Mouse (Mus musculus): ENCODE results near the gene Shisa8. TPM values are rescaled to one million over a fixed set of nuclear protein-coding genes. Genes with fewer than 3 reads are reported as not detected.

Shisa8 gene
- polyA plus RNA-seq, 1 experiment, result not detected

DNA sequence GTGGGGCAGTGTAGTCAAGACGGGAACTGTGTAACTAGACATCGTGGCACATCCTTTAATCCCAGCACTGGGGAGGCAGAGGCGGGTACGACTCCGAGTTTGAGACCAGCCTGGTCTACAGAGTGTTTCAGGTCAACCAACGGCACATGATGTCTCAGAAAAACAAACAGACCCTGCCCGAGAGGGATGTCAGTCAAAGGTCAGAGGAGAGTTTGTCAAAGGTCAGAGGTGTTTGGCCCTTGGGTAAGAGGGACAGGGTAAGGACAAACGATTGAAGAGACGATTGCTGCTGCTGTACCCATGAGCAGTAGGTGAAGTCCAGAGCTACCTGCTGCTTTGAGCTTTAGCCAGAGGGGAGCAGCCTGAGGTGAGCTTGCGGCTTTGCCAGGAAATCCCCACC lies 29.0 kb downstream of the Shisa8 start:
- Histone ChIP-seq H3K4me3 (ENCODE audit: insufficient read depth, low read length) (no peak overlapping the region), H3K4me1 (ENCODE audit: control insufficient read depth, insufficient read depth, low read length) (no peaks in the 10 kb centered on the region), H3K27ac (ENCODE audit: insufficient read depth, low read length) (no peak overlapping the region)
- TF ChIP-seq POLR2A (IDR thresholded peaks at IDR 0.05; ENCODE audit: low read depth, low read length), result no peak
- TF ChIP-seq CTCF (IDR thresholded peaks at IDR 0.05; ENCODE audit: borderline replicate concordance, insufficient read depth, low read length), result no peak

DNA sequence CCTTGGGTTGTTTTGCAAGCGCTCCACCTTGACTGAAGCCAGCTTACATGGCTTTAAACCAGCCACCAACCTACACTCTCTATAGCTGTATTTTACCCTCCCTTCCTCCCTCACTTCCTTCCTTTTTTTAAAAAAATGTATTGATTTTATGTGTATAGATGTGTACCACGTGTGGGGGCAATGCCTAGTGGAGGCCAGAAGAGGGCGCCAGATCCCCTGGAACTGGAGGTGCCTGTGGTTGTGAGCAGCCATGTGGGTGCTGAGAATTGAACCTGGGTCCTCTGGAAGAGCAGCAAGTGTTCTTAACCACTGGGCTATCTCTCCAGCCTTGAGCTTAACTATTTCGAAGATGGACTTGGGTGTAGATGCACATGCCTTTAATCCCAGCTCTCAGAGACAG lies 30.3 kb downstream of the Shisa8 start:
- no peak overlapping the region for H3K27ac ChIP-seq (ENCODE audit: insufficient read depth, low read length)
- H3K4me3 ChIP-seq (ENCODE audit: insufficient read depth, low read length), result no peak overlapping the region
- TF ChIP-seq CTCF (IDR thresholded peaks at IDR 0.05; ENCODE audit: borderline replicate concordance, insufficient read depth, low read length), result peak; percentile 22; the same call in 1 of the 2 replicates
- no peak for TF ChIP-seq POLR2A (IDR thresholded peaks at IDR 0.05; ENCODE audit: low read depth, low read length)
- H3K4me1 ChIP-seq (ENCODE audit: control insufficient read depth, insufficient read depth, low read length), result no peaks in the 10 kb centered on the region

DNA sequence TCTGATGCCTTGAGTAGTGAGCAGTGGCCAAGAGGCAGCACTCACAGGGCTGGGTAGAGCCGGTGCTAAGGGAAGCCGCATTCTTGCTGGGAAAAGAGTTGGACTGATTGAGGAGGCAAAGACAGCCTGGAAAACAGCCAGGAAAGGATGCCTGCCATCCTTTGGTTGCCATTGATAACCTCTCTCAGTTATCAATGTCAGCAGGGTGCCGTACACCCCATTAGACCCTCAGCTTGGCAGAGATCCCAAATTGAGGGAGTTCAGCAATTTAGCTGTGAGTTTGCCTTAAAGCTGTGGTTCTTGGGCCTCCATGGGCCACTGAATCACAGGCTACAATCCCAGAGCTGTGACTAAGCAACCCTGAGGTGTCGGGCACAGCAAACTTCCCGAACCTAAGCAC lies 31.5 kb downstream of the Shisa8 start:
- H3K27ac ChIP-seq (ENCODE audit: insufficient read depth, low read length), result no peak overlapping the region
- H3K4me3 ChIP-seq (ENCODE audit: insufficient read depth, low read length), result no peak overlapping the region
- H3K4me1 ChIP-seq (ENCODE audit: control insufficient read depth, insufficient read depth, low read length), result no peaks in the 10 kb centered on the region
- TF ChIP-seq CTCF (IDR thresholded peaks at IDR 0.05; ENCODE audit: borderline replicate concordance, insufficient read depth, low read length) (no peak), POLR2A (IDR thresholded peaks at IDR 0.05; ENCODE audit: low read depth, low read length) (no peak)

DNA sequence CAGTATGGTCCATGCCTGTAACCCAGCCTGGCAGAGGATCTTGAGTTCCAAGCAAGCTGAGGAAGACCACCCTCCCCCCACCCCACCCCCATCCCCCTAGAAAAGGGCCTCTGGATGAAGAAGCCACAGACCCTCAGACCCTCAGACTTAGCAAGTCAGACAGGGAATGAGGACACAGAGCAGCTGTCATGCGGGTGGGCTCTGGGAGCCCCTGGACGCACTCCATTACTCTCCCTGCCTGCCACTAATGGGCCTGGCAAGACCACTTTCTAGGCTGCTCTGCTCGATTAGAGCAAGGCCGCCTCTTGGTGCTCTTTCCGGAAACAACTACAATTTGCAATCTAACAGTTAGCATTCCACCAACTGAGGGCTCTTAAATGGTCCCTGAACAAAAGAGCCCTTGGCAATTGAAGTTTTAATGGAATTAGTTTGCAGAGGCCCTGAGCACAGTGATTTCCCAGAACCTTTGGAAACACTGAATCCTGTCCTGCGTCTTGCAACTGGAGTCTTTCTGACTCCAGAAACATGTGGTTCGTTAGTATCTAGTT lies 34.8 kb downstream of the Shisa8 start:
- no peak overlapping the region for H3K27ac ChIP-seq (ENCODE audit: insufficient read depth, low read length)
- H3K4me3 ChIP-seq (ENCODE audit: insufficient read depth, low read length), result no peak overlapping the region
- H3K4me1 ChIP-seq (ENCODE audit: control insufficient read depth, insufficient read depth, low read length), result no peaks in the 10 kb centered on the region
- TF ChIP-seq POLR2A (IDR thresholded peaks at IDR 0.05; ENCODE audit: low read depth, low read length) (no peak), CTCF (IDR thresholded peaks at IDR 0.05; ENCODE audit: borderline replicate concordance, insufficient read depth, low read length) (no peak)

DNA sequence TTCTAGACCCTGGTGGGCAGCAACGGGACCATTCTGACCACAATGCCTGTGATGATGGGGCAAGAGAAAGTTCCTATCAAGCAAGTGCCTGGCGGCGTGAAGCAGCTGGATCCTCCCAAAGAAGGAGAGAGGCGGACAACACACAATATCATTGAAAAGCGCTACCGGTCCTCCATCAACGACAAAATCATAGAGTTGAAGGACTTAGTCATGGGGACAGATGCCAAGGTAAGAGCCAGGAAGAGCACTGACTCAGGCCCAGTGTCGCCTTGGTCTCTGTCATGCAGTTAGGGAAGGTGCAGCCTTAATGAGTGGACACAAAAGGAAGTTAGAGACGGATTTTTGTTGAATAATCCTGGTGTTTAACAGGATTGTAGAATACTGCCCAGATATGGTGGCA lies 37.5 kb downstream of the Shisa8 start:
- no peak overlapping the region for H3K4me3 ChIP-seq (ENCODE audit: insufficient read depth, low read length)
- H3K4me1 ChIP-seq (ENCODE audit: control insufficient read depth, insufficient read depth, low read length), result no peaks in the 10 kb centered on the region
- TF ChIP-seq CTCF (IDR thresholded peaks at IDR 0.05; ENCODE audit: borderline replicate concordance, insufficient read depth, low read length) (no peak), POLR2A (IDR thresholded peaks at IDR 0.05; ENCODE audit: low read depth, low read length) (no peak)
- no peak overlapping the region for H3K27ac ChIP-seq (ENCODE audit: insufficient read depth, low read length)

DNA sequence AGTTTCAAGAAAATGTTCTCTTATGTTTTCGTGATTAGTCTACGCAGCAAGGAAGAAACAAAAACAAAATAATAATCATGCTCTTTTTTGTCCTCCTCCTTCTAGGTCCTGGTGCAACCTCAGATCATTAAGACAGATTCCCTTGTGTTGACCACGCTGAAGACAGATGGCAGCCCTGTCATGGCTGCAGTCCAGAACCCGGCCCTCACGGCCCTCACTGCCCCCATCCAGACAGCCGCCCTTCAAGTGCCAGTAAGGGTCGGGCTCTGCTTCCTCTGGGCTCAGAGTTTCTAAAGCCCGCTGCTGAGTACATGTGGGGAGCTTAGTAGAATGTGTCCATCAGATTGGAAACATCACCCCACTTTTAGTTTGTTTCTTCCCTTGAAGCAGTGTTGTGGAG lies 40.0 kb downstream of the Shisa8 start:
- no peak for TF ChIP-seq CTCF (IDR thresholded peaks at IDR 0.05; ENCODE audit: borderline replicate concordance, insufficient read depth, low read length)
- no peak for TF ChIP-seq POLR2A (IDR thresholded peaks at IDR 0.05; ENCODE audit: low read depth, low read length)

DNA sequence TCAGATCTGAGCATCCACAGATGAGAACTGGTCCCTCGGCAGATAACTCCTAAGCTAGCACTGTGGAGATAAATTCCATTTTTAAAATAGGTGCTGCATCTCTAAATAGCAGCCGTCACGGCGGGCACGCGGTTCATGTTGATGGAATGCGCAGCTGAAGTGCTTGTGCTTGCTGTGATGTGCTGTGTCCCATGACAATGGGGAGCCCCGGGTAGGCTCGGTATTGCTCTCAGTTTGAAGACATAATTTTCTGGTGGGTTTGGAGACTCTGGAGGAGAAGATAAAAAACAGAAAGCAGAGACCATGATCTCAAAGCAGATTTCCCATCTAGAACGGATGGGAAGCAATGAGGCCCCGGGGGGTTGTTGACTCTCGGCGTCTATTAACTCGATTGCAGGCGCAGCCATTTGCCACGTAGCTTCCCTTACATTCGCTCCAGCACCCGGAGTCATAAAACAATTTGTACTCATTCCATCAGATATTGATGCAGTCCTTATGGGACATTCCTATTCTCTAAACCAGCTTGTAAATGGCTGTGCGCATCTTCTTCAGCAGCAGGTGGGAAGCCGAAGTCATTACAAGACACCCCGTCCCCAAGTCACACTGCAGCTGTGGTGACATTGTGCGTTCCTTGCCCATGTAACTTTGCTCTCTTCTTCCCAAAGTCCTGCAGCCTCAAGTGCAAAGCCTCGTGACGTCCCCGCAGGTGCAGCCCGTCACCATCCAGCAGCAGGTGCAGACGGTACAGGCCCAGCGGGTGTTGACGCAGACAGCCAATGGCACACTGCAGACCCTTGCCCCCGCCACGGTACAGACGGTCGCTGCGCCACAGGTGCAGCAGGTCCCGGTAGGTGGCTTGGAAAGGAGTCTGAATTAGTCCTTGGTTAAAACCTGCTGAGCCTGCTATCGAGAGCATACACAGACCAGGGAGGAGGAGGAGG lies 41.9 kb downstream of the Shisa8 start:
- Histone ChIP-seq H3K4me3 (ENCODE audit: insufficient read depth, low read length) (no peak overlapping the region), H3K4me1 (ENCODE audit: control insufficient read depth, insufficient read depth, low read length) (peaks cover 4% of the 10 kb centered on the region), H3K27ac (ENCODE audit: insufficient read depth, low read length) (no peak overlapping the region)
- TF ChIP-seq CTCF (IDR thresholded peaks at IDR 0.05; ENCODE audit: borderline replicate concordance, insufficient read depth, low read length) (no peak), POLR2A (IDR thresholded peaks at IDR 0.05; ENCODE audit: low read depth, low read length) (no peak)

More for the DNA sequence above, 40.0 kb downstream of the Shisa8 start:
- H3K4me3 ChIP-seq (ENCODE audit: insufficient read depth, low read length), result no peak overlapping the region
- no peak overlapping the region for H3K27ac ChIP-seq (ENCODE audit: insufficient read depth, low read length)
- H3K4me1 ChIP-seq (ENCODE audit: control insufficient read depth, insufficient read depth, low read length), result no peaks in the 10 kb centered on the region

DNA sequence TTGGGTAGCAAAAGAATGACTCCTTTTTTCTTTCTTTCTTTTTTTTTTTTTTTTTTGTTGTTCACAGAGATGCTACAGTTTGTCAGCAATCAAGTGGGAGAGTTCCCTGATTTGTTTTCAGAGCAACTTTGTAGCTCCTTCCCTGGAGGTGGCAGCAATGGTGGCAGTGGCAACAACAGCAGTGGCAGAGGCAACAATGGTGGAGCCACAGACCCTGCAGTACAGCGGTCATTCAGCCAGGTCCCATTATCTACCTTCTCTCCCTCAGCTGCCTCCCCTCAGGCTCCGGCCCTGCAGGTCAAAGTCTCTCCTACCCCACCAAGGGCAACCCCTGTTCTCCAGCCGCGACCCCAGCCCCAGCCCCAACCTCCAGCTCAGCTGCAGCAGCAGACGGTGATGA lies 42.9 kb downstream of the Shisa8 start:
- Histone ChIP-seq H3K27ac (ENCODE audit: insufficient read depth, low read length) (no peak overlapping the region), H3K4me1 (ENCODE audit: control insufficient read depth, insufficient read depth, low read length) (peaks cover 4% of the 10 kb centered on the region), H3K4me3 (ENCODE audit: insufficient read depth, low read length) (no peak overlapping the region)
- TF ChIP-seq CTCF (IDR thresholded peaks at IDR 0.05; ENCODE audit: borderline replicate concordance, insufficient read depth, low read length), result no peak
- TF ChIP-seq POLR2A (IDR thresholded peaks at IDR 0.05; ENCODE audit: low read depth, low read length), result no peak

DNA sequence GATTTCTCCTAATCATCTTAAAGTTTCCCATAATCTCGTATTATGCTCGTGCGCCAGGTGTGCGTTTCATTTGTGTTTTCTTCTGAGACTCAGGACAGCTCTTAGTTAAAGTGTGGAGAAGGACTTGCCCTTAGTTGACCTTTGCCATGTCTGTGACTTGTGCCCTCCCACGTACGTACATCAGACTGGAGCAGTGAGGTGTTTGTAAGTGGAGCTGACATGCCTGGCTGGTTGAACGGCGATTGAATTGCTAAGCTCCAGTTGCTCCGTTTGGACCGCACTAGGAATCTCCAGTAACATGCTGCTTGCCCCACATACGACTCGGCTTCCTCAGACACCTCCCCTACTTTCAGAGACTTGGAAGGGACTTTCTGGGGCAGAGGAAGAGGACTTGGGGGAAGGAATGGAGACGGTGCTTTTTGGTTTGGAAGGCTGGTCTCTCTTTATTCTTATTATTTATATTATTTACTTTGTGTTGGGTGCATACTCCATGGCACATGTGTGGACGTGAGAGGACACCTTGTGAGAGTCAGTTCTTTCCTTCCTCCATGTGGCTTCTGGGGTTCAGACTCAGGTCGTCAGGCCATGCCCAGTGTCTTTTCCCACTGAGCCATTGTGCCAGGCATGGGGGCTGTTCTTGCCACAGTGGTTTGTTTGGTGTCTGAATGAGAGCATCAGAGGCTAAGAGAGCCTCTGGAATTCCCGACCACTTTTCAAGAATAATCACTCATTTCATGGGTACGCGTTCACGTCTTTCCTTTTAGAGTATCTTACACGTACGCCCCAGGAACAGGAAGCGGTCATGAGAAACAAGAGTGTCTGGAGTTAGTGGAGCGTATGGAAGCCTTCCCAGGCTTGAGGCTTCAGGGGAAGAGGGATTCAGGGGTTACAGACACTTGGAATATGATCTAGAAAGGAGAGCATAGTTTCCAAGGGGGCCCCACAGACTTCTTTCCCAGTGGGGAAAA lies 45.1 kb downstream of the Shisa8 start:
- Histone ChIP-seq H3K4me3 (ENCODE audit: insufficient read depth, low read length) (no peak overlapping the region), H3K4me1 (ENCODE audit: control insufficient read depth, insufficient read depth, low read length) (peaks cover 8% of the 10 kb centered on the region), H3K27ac (ENCODE audit: insufficient read depth, low read length) (no peak overlapping the region)
- TF ChIP-seq POLR2A (IDR thresholded peaks at IDR 0.05; ENCODE audit: low read depth, low read length), result no peak
- no peak for TF ChIP-seq CTCF (IDR thresholded peaks at IDR 0.05; ENCODE audit: borderline replicate concordance, insufficient read depth, low read length)
